Mouse (Mus musculus) MEL (cell line): ENCODE results near the gene Inpp4b. TPM values are rescaled to one million over a fixed set of nuclear protein-coding genes. Genes with fewer than 3 reads are reported as not detected.

ENCODE experiments used
- DNase-seq: peaks from one replicate; pipeline ENCODE4 v3.0.0; 2011; ENCODE audit warnings: low read depth, low spot score
- H3K27ac ChIP-seq: 2 replicates; pipeline ENCODE4 v1.5.1; 2012; ENCODE audit warnings: low read depth, mild to moderate bottlenecking, control low read depth, low read length, moderate library complexity; ENCODE audit not compliant: control insufficient read depth
- H3K27me3 ChIP-seq, 2 experiments: fragments of 150-350 bp in 1 of 2; sonication (generic) in 1 of 2; 2 replicates each; pipeline ENCODE4 v1.6.1; 2012; ENCODE audit warnings: low read length in 2 of 2, mild to moderate bottlenecking in 2 of 2, improper control_type of control experiment in 1 of 2, moderate library complexity in 1 of 2; ENCODE audit not compliant: insufficient read depth in 2 of 2, control insufficient read depth in 1 of 2
- H3K36me3 ChIP-seq, 2 experiments: 2 replicates each; pipeline ENCODE4 v1.6.1; 2012 to 2014; ENCODE audit warnings: low read length in 2 of 2, improper control_type of control experiment in 1 of 2, inconsistent platforms in 1 of 2, mild to moderate bottlenecking in 1 of 2; ENCODE audit not compliant: insufficient read depth in 2 of 2, control insufficient read depth in 1 of 2
- H3K4me1 ChIP-seq, 2 experiments: fragments of 150-350 bp in 1 of 2; sonication (generic) in 1 of 2; 2 replicates each; pipeline ENCODE4 v1.6.1; 2012; ENCODE audit warnings: low read length in 2 of 2, improper control_type of control experiment in 1 of 2, mild to moderate bottlenecking in 1 of 2; ENCODE audit not compliant: insufficient read depth in 2 of 2, control insufficient read depth in 1 of 2
- H3K4me3 ChIP-seq, 2 experiments: fragments of 150-350 bp in 1 of 2; sonication (generic) in 1 of 2; 2 replicates each; pipeline ENCODE4 v1.5.1; 2012; ENCODE audit warnings: low read depth in 2 of 2, low read length in 2 of 2, mild to moderate bottlenecking in 2 of 2, moderate library complexity in 2 of 2, control low read depth in 1 of 2, improper control_type of control experiment in 1 of 2; ENCODE audit not compliant: control insufficient read depth in 1 of 2, insufficient read depth in 1 of 2
- H3K79me2 ChIP-seq: 2 replicates; pipeline ENCODE4 v1.6.1; 2012; ENCODE audit warnings: mild to moderate bottlenecking, low read length, moderate library complexity; ENCODE audit not compliant: control insufficient read depth, poor library complexity, insufficient read depth
- H3K9ac ChIP-seq: 2 replicates; pipeline ENCODE4 v1.6.1; 2012; ENCODE audit warnings: low read depth, mild to moderate bottlenecking, control low read depth, low read length, moderate library complexity; ENCODE audit not compliant: control insufficient read depth, poor library complexity, severe bottlenecking
- H3K9me3 ChIP-seq: fragments of 150-350 bp; sonication (generic); replicated peaks from 2 replicates; pipeline ENCODE4 v1.6.1; 2012; ENCODE audit warnings: mild to moderate bottlenecking, low read length, improper control_type of control experiment, moderate library complexity; ENCODE audit not compliant: insufficient read depth
- BHLHE40 ChIP-seq: IDR thresholded peaks from 2 replicates; pipeline ENCODE4 v1.6.1; 2012; ENCODE audit warnings: low read depth, mild to moderate bottlenecking, inconsistent platforms, low read length, improper control_type of control experiment, borderline replicate concordance
- CTCF ChIP-seq, 3 experiments: IDR thresholded peaks in 2 of 3; conservative IDR thresholded peaks in 1 of 3; 2 replicates each; pipeline ENCODE4 v1.5.1; 2011 to 2012; ENCODE audit warnings: low read length in 3 of 3, low read depth in 2 of 3, mild to moderate bottlenecking in 2 of 3, improper control_type of control experiment in 1 of 3, inconsistent platforms in 1 of 3, mixed read lengths in 1 of 3, moderate library complexity in 1 of 3; ENCODE audit not compliant: control insufficient read depth in 1 of 3, insufficient read depth in 1 of 3, poor library complexity in 1 of 3, severe bottlenecking in 1 of 3
- E2F4 ChIP-seq: IDR thresholded peaks from 2 replicates; pipeline ENCODE4 v1.6.1; 2011; ENCODE audit warnings: low read depth, low read length, improper control_type of control experiment, borderline replicate concordance
- EP300 ChIP-seq, 2 experiments: IDR thresholded peaks; 2 replicates each; pipeline ENCODE4 v1.6.1; 2011; ENCODE audit warnings: improper control_type of control experiment in 2 of 2, low read length in 2 of 2, low read depth in 1 of 2, mild to moderate bottlenecking in 1 of 2
- ETS1 ChIP-seq: IDR thresholded peaks from 2 replicates; pipeline ENCODE4 v1.6.1; 2012; ENCODE audit warnings: low read depth, mild to moderate bottlenecking, inconsistent platforms, low read length, improper control_type of control experiment, moderate library complexity
- JUND ChIP-seq: IDR thresholded peaks from 2 replicates; pipeline ENCODE4 v1.6.1; 2011; ENCODE audit warnings: low read depth, mild to moderate bottlenecking, improper control_type of control experiment, low read length
- MAFK ChIP-seq: IDR thresholded peaks from 2 replicates; pipeline ENCODE4 v1.6.1; 2011; ENCODE audit warnings: low read depth, mild to moderate bottlenecking, low read length, improper control_type of control experiment, borderline replicate concordance
- MAZ ChIP-seq: IDR thresholded peaks from 2 replicates; pipeline ENCODE4 v1.6.1; 2012; ENCODE audit warnings: low read depth, mild to moderate bottlenecking, inconsistent platforms, low read length, improper control_type of control experiment
- MXI1 ChIP-seq: IDR thresholded peaks from 2 replicates; pipeline ENCODE4 v1.6.1; 2011; ENCODE audit warnings: mild to moderate bottlenecking, low read depth, low read length, improper control_type of control experiment
- MYB ChIP-seq: IDR thresholded peaks from 2 replicates; pipeline ENCODE4 v1.6.1; 2011; ENCODE audit warnings: mild to moderate bottlenecking, low read depth, low read length, improper control_type of control experiment
- NRF1 ChIP-seq: IDR thresholded peaks from 2 replicates; pipeline ENCODE4 v1.6.1; 2014; ENCODE audit warnings: low read depth, mild to moderate bottlenecking, inconsistent platforms, low read length, improper control_type of control experiment, moderate library complexity; ENCODE audit not compliant: poor library complexity, insufficient read depth, severe bottlenecking
- POLR2AphosphoS2 ChIP-seq: IDR thresholded peaks from 2 replicates; pipeline ENCODE4 v1.6.1; 2011; ENCODE audit warnings: low read length, improper control_type of control experiment
- RAD21 ChIP-seq: IDR thresholded peaks from 2 replicates; pipeline ENCODE4 v1.6.1; 2011; ENCODE audit warnings: mild to moderate bottlenecking, low read depth, low read length, improper control_type of control experiment
- SIN3A ChIP-seq: IDR thresholded peaks from 2 replicates; pipeline ENCODE4 v1.6.1; 2012; ENCODE audit warnings: low read length, improper control_type of control experiment, inconsistent platforms
- SMC3 ChIP-seq: IDR thresholded peaks from 2 replicates; pipeline ENCODE4 v1.6.1; 2011; ENCODE audit warnings: low read depth, low read length, improper control_type of control experiment
- TBP ChIP-seq: IDR thresholded peaks from 2 replicates; pipeline ENCODE4 v1.8.0; 2011; ENCODE audit warnings: low read depth, low read length, improper control_type of control experiment
- TCF12 ChIP-seq: IDR thresholded peaks from 2 replicates; pipeline ENCODE4 v1.6.1; 2014; ENCODE audit warnings: low read depth, mild to moderate bottlenecking, inconsistent platforms, low read length, improper control_type of control experiment, moderate library complexity
- USF1 ChIP-seq: IDR thresholded peaks from 2 replicates; pipeline ENCODE4 v1.6.1; 2014; ENCODE audit warnings: low read depth, mild to moderate bottlenecking, inconsistent platforms, low read length, improper control_type of control experiment, moderate library complexity
- ZC3H11A ChIP-seq: IDR thresholded peaks from 2 replicates; pipeline ENCODE4 v1.6.1; 2012; ENCODE audit warnings: low read depth, mild to moderate bottlenecking, inconsistent platforms, low read length, improper control_type of control experiment
- ZMIZ1 ChIP-seq: IDR thresholded peaks from 2 replicates; pipeline ENCODE4 v1.6.1; 2012; ENCODE audit warnings: low read depth, mild to moderate bottlenecking, inconsistent platforms, low read length, improper control_type of control experiment, moderate library complexity
- polyA plus RNA-seq, 2 experiments: library from polyadenylated mRNA; stranded (reverse) in 1 of 2; unstranded in 1 of 2; fragments of >175 nt in 1 of 2; fragments of >200 nt in 1 of 2; gene quantifications; 2 replicates each; pipeline versions ENCODE4 v1.2.1 to v1.2.4; 2012; ENCODE audit warnings: low replicate concordance in 2 of 2, low read depth in 1 of 2; ENCODE audit not compliant: insufficient read length in 2 of 2, insufficient read depth in 1 of 2, missing spikeins in 1 of 2
- total RNA-seq: library from RNA; depleted of rRNA; stranded (reverse); fragments of 300-350 nt; gene quantifications from 2 replicates; pipeline ENCODE4 v1.2.3, GENCODE M21; 2012

Gene Inpp4b
- total and polyA plus RNA-seq, 3 experiments: 12.3 to 26.9 (median 13.6) TPM

DNA sequence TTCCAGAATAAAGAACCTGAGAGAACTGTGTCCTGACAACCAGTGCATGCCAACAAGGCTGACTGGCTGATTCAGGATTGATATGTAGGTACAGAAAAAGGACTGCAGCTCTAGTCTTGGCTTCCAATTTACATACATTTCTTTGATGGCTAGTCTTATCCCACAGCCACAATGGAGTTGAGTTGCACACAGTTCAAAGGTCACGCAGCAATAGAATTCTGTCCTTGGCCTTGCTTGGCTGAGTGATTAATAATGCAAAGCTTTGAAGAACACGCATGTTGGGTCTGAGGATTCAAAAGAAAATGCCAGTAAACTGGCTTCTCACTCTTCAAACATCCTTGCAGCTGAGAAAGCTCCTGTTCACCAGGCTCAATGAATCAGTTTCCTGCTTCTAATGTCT lies 70.4 kb downstream of the Inpp4b start:
- Histone ChIP-seq H3K4me1 (no peaks in the 10 kb centered on the region), H3K9me3 (no peaks in the 10 kb centered on the region), H3K9ac (no peak overlapping the region), H3K79me2 (no peaks in the 10 kb centered on the region), H3K4me3 (no peak overlapping the region), H3K36me3 (no peaks in the 10 kb centered on the region), H3K27me3 (no peaks in the 10 kb centered on the region), H3K27ac (no peak overlapping the region)
- no peak for TF ChIP-seq E2F4
- no peak for TF ChIP-seq JUND
- TF ChIP-seq CTCF (IDR thresholded peaks at IDR 0.05 in 2 of 3, conservative IDR thresholded peaks at IDR 0.05 in 1 of 3; ENCODE audit: control insufficient read depth in 1 of 3, insufficient read depth in 1 of 3, low read depth in 2 of 3, low read length in 3 of 3, poor library complexity in 1 of 3, severe bottlenecking in 1 of 3): no peak
- TF ChIP-seq ZC3H11A: no peak
- DNase-seq: no peak

- no peaks in the 10 kb centered on the region for H3K79me2 ChIP-seq
- H3K36me3 ChIP-seq: no peaks in the 10 kb centered on the region
- no peak overlapping the region for H3K9ac ChIP-seq
- no peak overlapping the region for H3K4me3 ChIP-seq
- H3K9me3 ChIP-seq: no peaks in the 10 kb centered on the region; the same call in 1 of the 2 replicates
- H3K4me1 ChIP-seq: no peaks in the 10 kb centered on the region
- no peak for DNase-seq
- H3K27me3 ChIP-seq: no peaks in the 10 kb centered on the region
- no peak for TF ChIP-seq MAFK
- TF ChIP-seq ZMIZ1: no peak
- TF ChIP-seq ZC3H11A: no peak
- TF ChIP-seq EP300 (IDR thresholded peaks at IDR 0.05; ENCODE audit: low read depth in 1 of 2, low read length in 2 of 2): no peak
- no peak for TF ChIP-seq MXI1
- TF ChIP-seq USF1: no peak
- no peak for TF ChIP-seq TCF12
- TF ChIP-seq NRF1: no peak
- H3K27ac ChIP-seq: no peak overlapping the region
Observed at GRCm38 (mm10) chr8:81443957-81444356, 101.6 kb downstream of the Inpp4b start.

DNA sequence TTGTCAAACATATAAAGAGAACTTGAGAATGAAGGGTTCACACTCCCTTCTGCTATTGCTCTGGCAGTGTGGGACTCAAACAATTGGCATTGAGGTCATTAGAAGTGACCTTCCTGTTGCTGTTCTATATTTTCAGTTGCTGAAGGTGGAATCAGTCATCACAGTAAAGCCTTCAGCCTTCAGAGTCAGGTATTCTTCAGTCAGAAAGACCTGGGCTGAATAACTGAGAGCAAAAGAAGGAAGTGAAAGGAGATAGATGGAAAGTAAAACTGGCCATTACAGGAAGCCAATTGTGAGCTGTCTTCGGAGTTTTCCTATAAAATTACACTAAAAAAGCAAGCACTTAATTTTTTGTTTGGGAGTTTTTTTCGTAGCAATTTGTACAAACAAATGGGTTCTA lies 107.4 kb downstream of the Inpp4b start:
- Histone ChIP-seq H3K9me3 (no peaks in the 10 kb centered on the region; the same call in 1 of the 2 replicates), H3K4me3 (no peak overlapping the region), H3K79me2 (no peaks in the 10 kb centered on the region; the same call in 1 of the 2 replicates), H3K9ac (no peak overlapping the region), H3K27me3 (no peaks in the 10 kb centered on the region)
- DNase-seq: no peak
- TF ChIP-seq E2F4 (no peak), MAZ (no peak), ETS1 (no peak), BHLHE40 (no peak), TBP (no peak), MYB (no peak), RAD21 (no peak), SIN3A (no peak), POLR2AphosphoS2 (no peak), SMC3 (no peak)
- TF ChIP-seq, all 39 proteins: peak for 0
- H3K4me1 ChIP-seq: peaks cover 0 to 3% of the 10 kb centered on the region in 2 experiments; a peak in 2 of 4 replicates
- no peaks in the 10 kb centered on the region for H3K36me3 ChIP-seq
- no peak overlapping the region for H3K27ac ChIP-seq
